Mouse (Mus musculus) hematopoietic multipotent progenitor cell, adult 10-12 weeks (in vitro differentiated cells): Measurements from ENCODE around the gene Gdpd1. TPM values are rescaled to one million over a fixed set of nuclear protein-coding genes. Genes with fewer than 3 reads are reported as not detected.

ENCODE experiments used
- polyA plus RNA-seq: library from polyadenylated mRNA; stranded (reverse); fragments of >175 nt; gene quantifications from 2 replicates; pipeline ENCODE4 v1.2.3, GENCODE M21; 2012; ENCODE audit warnings: low replicate concordance

Gene Gdpd1
- polyA plus RNA-seq, result 0.13 and 0.88 TPM in 2 replicates

GRCm38 (mm10) chr11:87073866-87074440 lies at the start of gene Gdpd1:
TSS of gene Gdpd1 (minus strand) at chr11:87074062.

GRCm38 (mm10) chr11:87108755-87109518 lies 35.1 kb upstream of the Gdpd1 start, which contains the start of gene Ska2:
TSS of gene Ska2 (plus strand) at chr11:87109234.

GRCm38 (mm10) chr11:87108409-87108754 lies 34.5 kb upstream of the Gdpd1 start, which contains the start of gene Prr11:
TSS of gene Prr11 (minus strand) at chr11:87108708.

GRCm38 (mm10) chr11:87086290-87086984 lies 12.6 kb upstream of the Gdpd1 start, which contains the start of gene Smg8:
TSS of gene Smg8 (minus strand) at chr11:87086774.

GRCm38 (mm10) chr11:86993041-86994037 lies 80.5 kb downstream of the Gdpd1 start, which contains the start of gene Ypel2:
TSS of gene Ypel2 (minus strand) at chr11:86993707.

Other genes with a start within 250 kb of the Gdpd1 start
- 3.4 and 4.6 TPM in 2 replicates for gene Ypel2, start 80.4 kb downstream of the Gdpd1 start, polyA plus RNA-seq
- gene Smg8, start 12.7 kb upstream of the Gdpd1 start, polyA plus RNA-seq, result 4.4 and 5.0 TPM in 2 replicates
- 0.26 and 0.65 TPM in 2 replicates for gene Prr11, start 34.6 kb upstream of the Gdpd1 start, polyA plus RNA-seq
- gene Ska2, start 35.2 kb upstream of the Gdpd1 start, polyA plus RNA-seq, result 0.20 and 1.1 TPM in 2 replicates
- 4.1 and 6.1 TPM in 2 replicates for gene Trim37, start 53.0 kb upstream of the Gdpd1 start, polyA plus RNA-seq